Mouse (Mus musculus) embryo, embryonic 10 days (tissue): Measurements from ENCODE around the gene 1700021F05Rik.

Experiments used
- DNase-seq: peaks from one replicate; pipeline ENCODE4 v3.0.0-alpha.2; 2015; ENCODE audit warnings: low spot score

Gene 1700021F05Rik

GRCm38 (mm10) chr10:43540442-43541152, at the start of gene 1700021F05Rik:
Gene 1700021F05Rik (minus strand): TSS chr10:43540994.
- peak; percentile 98 for DNase-seq

GRCm38 (mm10) chr10:43588470-43589177, 47.8 kb upstream of the 1700021F05Rik start:
- DNase-seq: no peak

GRCm38 (mm10) chr10:43584538-43584937, 43.7 kb upstream of the 1700021F05Rik start:
- no peak for DNase-seq

GRCm38 (mm10) chr10:43581260-43581659, 40.5 kb upstream of the 1700021F05Rik start:
- DNase-seq: no peak

- DNase-seq: peak; percentile 93
These were observed 39.9 kb upstream of the 1700021F05Rik start for GRCm38 (mm10) chr10:43580649-43581078.

GRCm38 (mm10) chr10:43579381-43580261, 38.8 kb upstream of the 1700021F05Rik start:
- DNase-seq: peak; percentile 71

GRCm38 (mm10) chr10:43578754-43579380, 38.1 kb upstream of the 1700021F05Rik start:
- peak; percentile 90 for DNase-seq

- DNase-seq: peak; percentile 85
These were observed 37.6 kb upstream of the 1700021F05Rik start for GRCm38 (mm10) chr10:43578366-43578753.

GRCm38 (mm10) chr10:43577997-43578331, 37.2 kb upstream of the 1700021F05Rik start, which contains the start of gene Cd24a:
Gene Cd24a (plus strand): TSS chr10:43578284.
- no peak for DNase-seq

- peak; percentile 76 for DNase-seq
These were observed 36.7 kb upstream of the 1700021F05Rik start for GRCm38 (mm10) chr10:43577299-43577996.

GRCm38 (mm10) chr10:43574956-43575355, 34.2 kb upstream of the 1700021F05Rik start:
- DNase-seq: peak; percentile 89

GRCm38 (mm10) chr10:43574352-43574751, 33.6 kb upstream of the 1700021F05Rik start:
- no peak for DNase-seq

- no peak for DNase-seq
These were observed 20.5 kb upstream of the 1700021F05Rik start for GRCm38 (mm10) chr10:43561311-43561710.

- no peak for DNase-seq
These were observed 20.0 kb upstream of the 1700021F05Rik start for GRCm38 (mm10) chr10:43560765-43561164.

GRCm38 (mm10) chr10:43559313-43559712, 18.5 kb upstream of the 1700021F05Rik start:
- no peak for DNase-seq

- no peak for DNase-seq
These were observed 16.9 kb upstream of the 1700021F05Rik start for GRCm38 (mm10) chr10:43557630-43558165.

GRCm38 (mm10) chr10:43551388-43551787, 10.6 kb upstream of the 1700021F05Rik start:
- no peak for DNase-seq

- DNase-seq: no peak
These were observed 10.1 kb upstream of the 1700021F05Rik start for GRCm38 (mm10) chr10:43550923-43551322.

- peak; percentile 24 for DNase-seq
These were observed 8.6 kb upstream of the 1700021F05Rik start for GRCm38 (mm10) chr10:43549411-43549810.

- no peak for DNase-seq
These were observed 355 bp upstream of the 1700021F05Rik start for GRCm38 (mm10) chr10:43541153-43541544.

GRCm38 (mm10) chr10:43539746-43540310, 966 bp downstream of the 1700021F05Rik start:
- no peak for DNase-seq
